In genomic region chrX:38450476-38450875, GRCm38 (mm10) we compare ENCODE assay signal across 20 mouse cellular contexts. TPM values are rescaled to one million over a fixed set of nuclear protein-coding genes. Genes with fewer than 3 reads are reported as not detected.
DNase-seq lines count a peak whose midpoint lies in the region; ATAC-seq and TF ChIP-seq lines count a peak whose summit lies in the region.
"Had no signal": no experiment of that assay in that cellular context is flagged by ENCODE, and none has a peak within 500 bp of the region (broad histone marks: within the 10 kb centered on the region; RNA-seq: fewer than 3 reads in every experiment).

No protein-coding gene starts in this region.

- no peak for ATAC-seq in erythroblast, adult 5-6 weeks (replicated peaks; ENCODE audit: low FRiP score, poor library complexity, severe bottlenecking)
- ATAC-seq: activated CD4-positive, CD25-positive, alpha-beta regulatory T cell, adult 4 months; forebrain, embryonic 14.5 days; inflammation-experienced regulatory T-cells, adult 6 months had no signal

- intact Hi-C loops in gastrocnemius, adult 2 months (cut with DNase I), result no loop called here
- intact Hi-C loops in gastrocnemius, postnatal 14 days (cut with DNase I; ENCODE audit: low total_unique reads), result no loop called here

- no peak overlapping the region for H3K4me3 ChIP-seq in gastrocnemius, adult 2 months
- H3K4me3 ChIP-seq: heart, embryonic 15.5 days; limb, embryonic 15.5 days had no signal

- peak; percentile 32 for DNase-seq in gastrocnemius, adult 2 months
- no peak for DNase-seq in gastrocnemius, postnatal 14 days
- DNase-seq in urinary bladder, postnatal 14 days (ENCODE audit: low spot score), result peak; percentile 38
- DNase-seq in urinary bladder, postnatal 25 days (ENCODE audit: low spot score), result no peak
- peak; percentile 12 for DNase-seq in lung, postnatal 10 days
- DNase-seq in cerebellum, adult 9-11 months, result no peak
- DNase-seq: B cell, adult 2 months; cerebellum, adult 18-20 months; kidney, adult 18-20 months; layer of hippocampus, adult 9-11 months; left cerebral cortex, postnatal 4 days; thymus, adult 18-20 months; thymus, postnatal 36 days had no signal

- H3K27ac ChIP-seq in gastrocnemius, adult 2 months, result no peak overlapping the region
- H3K27ac ChIP-seq: heart, embryonic 15.5 days; hindbrain, embryonic 14.5 days; limb, embryonic 15.5 days had no signal

- TF ChIP-seq CTCF in gastrocnemius, adult 2 months (IDR thresholded peaks at IDR 0.05), result no peak

RNA-seq across cellular contexts. Expression of gene Lamp2, which starts 5.8 kb away (rescaled TPM):
- total RNA-seq in gastrocnemius, adult 2 months (2021), result 10 to 100 TPM; 63.3 to 74.6 TPM
- 10 to 100 TPM; 77.5 to 84.6 TPM for total RNA-seq in gastrocnemius, postnatal 14 days (2021)
- 85.7 and 86.5 TPM in 2 replicates for total RNA-seq in erythroblast, adult 5-6 weeks (2015; ENCODE audit: low replicate concordance)
- 50.0 and 58.9 TPM in 2 replicates for total RNA-seq in erythroblast, adult 5-6 weeks (2017; ENCODE audit: low replicate concordance)

Comparison
In these comparisons a context has a peak if more than half of its experiments do, and no peak if none do; other contexts are left out.
1. DNase-seq: peak in gastrocnemius, adult 2 months (single experiment), urinary bladder, postnatal 14 days (single experiment) and lung, postnatal 10 days (single experiment); none in gastrocnemius, postnatal 14 days (single experiment), urinary bladder, postnatal 25 days (single experiment) and cerebellum, adult 9-11 months (single experiment).